Mouse (Mus musculus) liver, adult 2 months (tissue): Measurements from ENCODE around the gene Tmem52b.

Source experiments
- CTCF ChIP-seq: fragments of 200-500 bp; IDR thresholded peaks from 2 replicates; pipeline ENCODE4 v1.5.1; 2011; ENCODE audit warnings: low read depth, low read length, control low read depth
- POLR2A ChIP-seq: fragments of 200-500 bp; IDR thresholded peaks from 2 replicates; pipeline ENCODE4 v1.6.1; 2011; ENCODE audit warnings: low read length, control low read depth; ENCODE audit not compliant: insufficient read depth; ENCODE audit errors: extremely low read depth

DNA sequence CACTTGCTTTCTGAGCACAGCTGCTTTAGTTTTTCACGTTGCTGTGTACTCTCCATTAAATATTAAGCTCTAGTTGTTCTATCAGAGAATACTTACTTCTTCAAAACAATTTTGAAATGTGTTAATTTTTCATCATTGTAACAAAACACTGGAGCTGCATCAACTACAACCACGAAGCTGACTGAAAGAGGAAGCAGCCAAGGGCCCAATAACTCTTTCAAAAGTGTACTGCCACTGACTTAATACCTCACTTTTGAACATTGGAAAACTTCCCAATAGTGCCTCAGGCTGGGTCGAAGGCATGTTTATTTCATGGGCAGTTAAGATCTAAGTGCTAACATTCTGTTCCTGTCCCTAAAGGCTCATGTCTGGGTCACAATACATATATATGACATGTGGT lies 35.7 kb downstream of the Tmem52b start:
- TF ChIP-seq POLR2A (no peak), CTCF (no peak)
